Mouse (Mus musculus) thymus, postnatal 14 days (tissue): ENCODE measurements around the gene Foxred1.

Experiments used
- DNase-seq: peaks from one replicate; pipeline ENCODE4 v3.0.0; 2021

Gene Foxred1

DNA sequence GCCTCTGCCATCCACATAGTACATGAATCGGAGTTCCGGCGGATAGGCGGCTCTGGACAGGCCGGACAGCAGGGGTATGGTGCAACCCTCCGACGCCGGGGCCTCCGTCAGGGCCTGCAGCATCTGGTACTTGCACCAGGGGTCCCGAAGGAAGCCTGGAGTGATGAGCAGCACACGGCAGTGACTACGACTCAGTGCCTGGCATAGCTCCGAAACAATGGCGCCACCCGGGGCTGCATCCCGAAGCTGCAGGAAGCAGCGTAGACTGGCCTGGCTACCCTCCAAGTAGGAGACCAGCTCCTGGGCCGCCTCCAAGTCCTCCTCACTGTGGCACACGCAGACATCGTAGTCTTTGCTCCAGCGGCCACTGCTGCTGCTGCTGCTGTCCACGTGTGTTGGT lies 22.2 kb downstream of the Foxred1 start:
- no peak for DNase-seq

DNA sequence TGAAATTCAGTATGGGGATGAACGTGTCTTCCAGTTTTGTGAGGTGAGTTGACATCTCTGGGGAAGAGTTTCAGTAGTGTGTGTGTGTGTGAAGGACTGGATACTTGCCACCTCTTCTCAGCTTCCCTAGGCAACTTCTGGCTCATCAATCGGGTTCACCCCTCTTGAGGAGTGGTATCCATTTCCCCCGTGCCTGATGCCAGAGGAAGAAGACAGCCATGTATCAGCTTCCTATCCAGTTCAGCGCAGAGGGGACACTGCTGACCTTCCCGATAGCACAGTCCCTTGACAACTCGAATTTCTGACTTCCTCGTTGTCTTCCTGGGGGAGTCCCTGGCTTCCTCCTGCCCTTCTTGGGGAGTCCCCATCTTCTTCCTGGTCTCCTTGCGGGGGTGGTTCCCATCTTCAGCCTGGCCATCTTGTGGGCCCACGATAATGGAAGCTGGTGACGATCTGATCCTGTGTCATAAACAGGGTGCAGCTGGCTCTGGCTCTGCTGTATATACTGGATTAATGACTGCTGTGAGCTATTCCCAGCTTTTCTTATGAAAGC lies 23.4 kb downstream of the Foxred1 start:
- no peak for DNase-seq

DNA sequence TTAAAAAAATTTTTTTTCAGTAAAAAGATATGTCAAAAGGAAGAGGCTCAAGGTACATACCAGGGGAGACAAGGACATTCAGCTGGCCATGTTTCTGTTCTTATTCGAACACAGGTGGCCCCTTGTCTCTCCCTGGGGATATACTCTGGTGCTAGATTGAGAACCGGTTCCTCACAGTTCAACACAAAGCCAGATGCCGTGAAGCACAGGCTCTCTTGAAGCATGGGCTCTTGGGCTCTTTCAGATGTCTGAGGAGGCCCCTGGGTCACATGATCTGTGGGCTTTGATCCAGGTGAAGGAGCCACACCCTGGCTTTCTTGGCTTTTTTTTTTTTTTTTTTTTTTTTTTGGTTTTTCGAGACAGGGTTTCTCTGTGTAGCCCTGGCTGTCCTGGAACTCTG lies 24.4 kb downstream of the Foxred1 start:
- DNase-seq: no peak

DNA sequence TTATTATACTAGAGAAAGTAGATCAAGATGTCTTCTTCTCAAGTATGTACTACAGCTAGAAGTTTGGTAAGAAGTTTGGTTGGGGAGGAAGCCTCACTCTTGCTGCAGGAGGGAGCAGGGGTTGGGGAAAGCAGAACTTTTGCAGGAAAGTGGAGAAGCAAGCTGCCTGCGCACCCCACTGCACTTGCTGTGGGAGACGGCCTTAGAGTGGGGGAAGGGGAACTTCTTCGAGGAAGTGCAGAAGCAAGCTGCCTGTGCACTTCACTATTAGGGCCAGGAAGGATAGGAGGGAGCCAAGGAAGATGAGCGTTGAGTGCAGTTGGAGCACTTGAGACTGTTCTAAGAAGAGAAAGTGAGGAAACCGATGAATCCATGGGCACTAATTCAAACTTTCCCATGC lies 27.5 kb downstream of the Foxred1 start:
- DNase-seq: no peak

DNA sequence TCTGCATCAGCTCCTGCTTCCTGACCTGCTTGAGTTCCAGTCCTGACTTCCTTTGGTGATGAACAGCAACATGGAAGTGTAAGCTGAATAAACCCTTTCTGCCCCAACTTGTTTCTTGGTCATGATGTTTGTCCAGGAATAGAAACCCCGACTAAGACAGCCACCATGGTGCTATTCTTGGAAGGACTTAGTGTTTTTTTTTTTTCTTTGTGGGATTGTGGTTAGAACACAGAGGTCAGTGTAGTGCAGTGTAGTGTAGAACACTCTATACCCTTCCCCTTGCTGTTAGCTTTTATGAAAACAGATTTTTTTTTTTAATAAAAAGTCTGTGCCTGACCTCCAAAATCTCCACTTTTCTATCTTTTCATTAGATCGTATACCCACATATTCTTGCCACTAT lies 28.0 kb downstream of the Foxred1 start:
- DNase-seq: no peak

DNA sequence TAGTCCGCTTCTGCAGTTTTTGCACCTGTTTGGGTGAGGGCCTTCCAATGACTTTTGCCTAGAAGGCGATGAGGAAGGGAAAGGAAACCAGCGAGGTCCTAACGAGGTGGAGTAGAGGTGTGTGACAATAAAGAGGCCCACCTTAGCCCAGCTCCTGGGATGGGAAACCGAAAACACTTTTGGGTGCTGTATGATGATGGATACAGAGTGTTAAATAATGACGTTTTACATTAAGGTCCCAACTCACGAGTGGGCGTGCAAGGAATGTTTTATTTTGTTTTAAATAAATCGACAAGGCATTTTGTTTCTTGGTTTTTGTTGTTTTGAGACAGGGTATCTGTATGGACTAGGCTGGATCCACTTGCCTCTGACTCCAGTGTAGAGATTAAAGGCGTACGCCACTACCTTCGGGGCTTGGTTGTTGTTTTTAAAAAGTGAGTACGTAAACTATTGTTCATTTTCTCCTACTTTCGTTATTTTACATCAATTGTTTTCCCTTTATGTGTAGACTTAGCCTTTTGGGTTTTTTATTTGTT lies 34.7 kb downstream of the Foxred1 start:
- DNase-seq: no peak

DNA sequence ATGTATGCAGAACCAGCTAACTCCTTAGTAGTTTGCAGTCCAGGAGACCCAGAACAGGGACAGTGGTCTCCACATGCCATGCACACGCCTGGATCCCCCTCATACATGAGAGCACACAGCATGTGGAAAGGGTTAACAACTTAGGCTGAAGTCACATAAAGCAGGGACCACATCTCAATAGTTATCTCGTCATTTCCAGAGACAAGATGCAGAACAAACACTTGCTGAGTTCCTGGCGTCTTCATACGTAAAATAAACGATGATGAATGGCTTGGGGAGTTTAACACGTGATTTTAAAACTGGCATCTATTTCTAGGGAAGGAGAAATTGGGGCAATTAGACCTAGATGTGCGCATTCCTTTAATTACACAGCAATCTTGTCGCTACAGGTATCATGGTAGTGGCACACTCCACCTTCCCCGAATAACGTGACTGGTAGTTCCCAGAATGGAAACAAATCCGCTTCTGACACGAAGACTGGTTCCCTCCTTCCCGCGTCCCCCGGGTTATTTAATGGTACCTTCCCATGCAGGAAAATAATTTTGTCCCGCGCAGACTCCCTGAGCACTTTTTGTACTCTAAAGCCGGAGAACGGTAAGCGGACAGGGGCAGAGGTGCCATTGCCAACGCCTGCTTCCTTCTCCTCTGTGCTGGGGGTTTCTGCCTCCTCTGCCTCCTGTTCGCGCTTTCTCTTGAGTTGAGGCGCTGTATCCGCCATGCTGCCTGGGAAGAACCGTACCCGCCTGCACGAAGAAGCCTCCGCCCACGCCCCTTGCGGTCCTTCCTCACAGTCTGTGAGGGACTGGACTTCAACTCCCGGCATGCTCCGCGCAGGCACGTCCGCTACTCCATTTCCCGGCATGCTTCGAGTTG lies 35.4 kb downstream of the Foxred1 start, which contains the start of gene Dcps:
Gene Dcps (minus strand): TSS at position 811 of the 873 bp plus-strand sequence.
- DNase-seq: peak; percentile 98

DNA sequence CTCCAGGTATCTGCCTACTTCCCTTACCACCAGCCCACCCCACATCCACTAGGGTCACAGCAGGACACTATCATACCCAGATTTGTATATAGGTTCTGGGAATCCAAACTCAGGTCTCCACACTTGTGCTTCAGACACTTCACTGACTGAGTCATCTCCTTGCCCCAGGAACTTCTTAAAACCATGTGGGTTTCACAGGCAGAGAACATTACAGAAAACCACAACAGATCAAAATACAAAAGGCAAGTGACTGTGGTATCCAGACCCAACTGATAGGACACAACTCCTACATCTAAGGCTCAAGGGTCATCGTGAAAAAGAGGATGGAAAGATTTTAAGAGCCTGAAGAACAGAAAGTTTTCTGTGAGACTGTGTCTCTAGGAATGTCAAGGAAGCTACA lies 37.5 kb downstream of the Foxred1 start:
- DNase-seq: no peak

DNA sequence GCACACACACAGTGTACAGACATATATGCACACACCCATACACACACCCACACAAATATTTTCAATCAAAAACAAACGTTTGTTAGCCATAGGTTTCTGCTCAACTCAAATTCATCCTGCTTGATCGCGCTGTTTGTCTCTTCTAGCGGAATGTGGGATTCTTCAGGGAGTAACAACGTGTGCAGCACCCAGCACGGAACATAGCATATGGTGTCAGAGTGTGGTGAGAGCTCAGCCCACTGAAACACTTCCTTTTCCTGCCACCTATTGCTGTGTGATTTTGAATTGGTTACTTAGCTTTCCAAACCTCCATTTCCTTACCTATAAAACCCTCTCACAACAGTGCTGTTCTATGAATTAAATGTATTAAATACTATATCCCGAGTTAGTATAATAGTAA lies 40.8 kb downstream of the Foxred1 start:
- DNase-seq: no peak

DNA sequence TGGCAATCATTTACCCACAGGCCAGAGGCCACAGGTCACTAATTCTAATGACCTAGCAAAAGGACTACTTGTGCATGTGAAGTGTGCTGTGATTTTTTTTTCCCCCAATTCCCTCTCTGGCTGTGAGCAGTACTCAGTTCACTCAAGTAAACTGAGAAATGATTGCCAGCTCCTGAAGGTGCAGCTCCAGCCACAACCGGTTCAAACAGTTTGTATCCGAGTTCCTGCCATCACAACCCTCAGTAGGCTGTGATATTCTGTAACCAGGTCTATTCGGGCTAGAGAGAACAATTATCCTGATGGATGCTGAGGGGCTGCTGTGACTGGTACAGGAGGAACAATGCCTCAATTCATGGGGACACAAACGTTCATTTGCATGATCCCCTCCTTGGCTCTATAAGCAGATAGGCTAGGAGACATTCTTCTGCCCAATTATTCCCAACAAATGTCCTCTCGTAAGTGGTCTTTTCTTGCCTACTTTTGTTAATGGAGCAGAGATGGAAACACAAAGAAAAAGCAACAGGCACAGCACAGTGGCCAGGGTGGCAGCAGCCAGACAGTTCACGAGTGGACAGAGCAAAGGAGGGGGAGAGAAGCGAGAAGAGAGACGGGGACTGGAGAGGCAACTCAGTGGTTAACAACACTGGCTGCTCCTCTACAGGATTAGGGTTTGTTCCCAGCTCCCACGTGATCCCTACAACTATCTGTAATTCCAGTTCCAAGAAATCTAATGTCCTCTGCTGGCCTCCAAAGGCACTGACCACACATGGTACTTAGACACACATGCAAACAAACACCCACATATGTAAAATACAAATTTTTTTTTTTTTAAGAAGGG lies 43.8 kb downstream of the Foxred1 start:
- DNase-seq: no peak

DNA sequence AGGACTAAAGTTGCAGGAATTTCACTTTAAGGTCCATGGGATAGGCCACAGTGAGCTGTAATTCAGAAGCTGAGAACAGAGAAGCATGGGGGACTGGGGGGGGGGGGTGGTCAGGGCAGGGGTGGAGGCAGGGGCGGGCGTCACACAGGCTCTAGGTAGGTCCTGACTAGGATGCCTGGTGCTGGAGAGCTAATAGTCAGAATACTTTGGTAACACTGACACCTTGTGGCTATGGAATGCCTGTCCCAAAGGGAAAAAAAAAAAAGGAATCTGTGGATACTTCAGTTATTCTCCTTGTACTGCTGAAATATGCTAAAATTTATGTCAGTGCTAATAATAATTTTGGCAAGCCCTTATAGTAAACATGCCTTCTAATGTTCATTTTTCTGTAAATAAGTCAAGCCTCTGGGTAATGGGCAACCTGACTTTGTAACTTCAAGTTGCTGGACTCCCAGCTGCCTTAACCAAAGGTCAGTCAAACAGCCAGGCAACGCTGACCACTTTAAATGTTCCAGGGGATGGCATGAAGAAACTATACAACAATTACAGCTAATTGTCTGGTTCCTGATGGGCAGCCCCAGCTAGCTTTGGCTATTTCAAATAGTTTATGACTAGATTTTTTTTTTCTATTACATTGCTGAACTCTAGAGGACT lies 44.6 kb downstream of the Foxred1 start:
- no peak for DNase-seq

DNA sequence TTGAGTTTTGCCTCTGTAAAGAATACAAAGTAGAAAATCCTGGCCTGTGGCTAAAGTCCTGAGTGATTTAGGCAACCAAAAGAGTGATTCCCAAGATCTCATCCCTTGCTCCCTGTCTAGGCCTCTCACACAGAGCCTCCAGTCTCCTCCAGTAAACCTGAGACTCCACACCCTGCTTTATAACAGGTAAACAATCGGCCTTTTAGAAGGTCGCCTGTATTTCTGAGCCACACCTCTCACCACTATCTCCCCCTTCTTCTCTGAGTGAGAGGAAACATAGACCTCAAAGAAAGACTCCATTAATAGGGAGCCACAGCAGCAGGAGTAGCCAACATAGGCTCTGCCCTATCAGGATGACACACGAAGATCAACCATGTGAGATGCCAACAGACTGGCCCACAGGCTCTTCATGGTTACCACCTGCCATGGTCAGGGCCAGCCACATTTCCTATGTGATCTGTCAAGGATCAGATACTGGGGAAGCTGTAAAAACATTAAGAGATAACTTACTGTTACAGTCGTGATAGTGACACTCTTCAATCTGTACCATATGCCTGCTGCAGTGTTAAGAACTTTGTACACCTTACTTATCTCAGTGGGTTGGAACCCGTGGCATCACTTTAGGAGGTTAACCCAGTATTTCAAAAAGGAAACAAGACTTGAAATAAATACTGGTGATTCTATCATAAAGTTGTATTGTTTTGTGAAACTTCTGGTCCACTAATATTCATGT lies 46.5 kb downstream of the Foxred1 start:
- DNase-seq: no peak

DNA sequence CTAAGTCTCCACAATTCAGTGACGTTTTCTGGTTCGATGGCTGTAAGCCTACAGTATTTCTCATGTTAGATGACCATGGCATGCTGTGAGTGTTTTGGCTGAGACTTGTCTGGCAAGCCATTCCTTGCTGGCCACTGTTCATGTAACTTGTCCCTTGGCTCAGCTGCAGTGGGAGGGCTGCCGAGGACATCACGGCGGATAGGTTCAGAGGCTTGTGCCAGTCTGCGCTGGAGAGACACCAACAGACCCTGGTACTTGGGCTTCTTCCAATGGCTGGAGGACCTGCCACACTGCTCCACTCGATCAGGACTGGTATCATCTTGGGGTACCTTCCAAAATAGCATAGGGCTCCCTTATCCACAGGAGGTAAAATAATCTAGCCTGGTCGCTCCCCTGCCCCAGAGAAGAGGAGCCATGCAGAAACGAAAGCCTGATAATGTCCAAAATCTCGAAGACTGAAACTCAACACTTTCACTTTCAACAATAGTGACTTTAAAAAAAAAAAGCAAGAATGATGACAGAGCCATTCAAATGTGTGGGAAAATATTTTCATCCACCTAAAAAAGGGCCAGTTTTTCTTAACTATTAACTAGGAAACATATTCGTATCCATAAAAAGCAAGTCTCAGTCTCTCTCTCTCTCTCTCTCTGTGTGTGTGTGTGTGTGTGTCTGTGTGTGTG lies 47.7 kb downstream of the Foxred1 start:
- DNase-seq: no peak

DNA sequence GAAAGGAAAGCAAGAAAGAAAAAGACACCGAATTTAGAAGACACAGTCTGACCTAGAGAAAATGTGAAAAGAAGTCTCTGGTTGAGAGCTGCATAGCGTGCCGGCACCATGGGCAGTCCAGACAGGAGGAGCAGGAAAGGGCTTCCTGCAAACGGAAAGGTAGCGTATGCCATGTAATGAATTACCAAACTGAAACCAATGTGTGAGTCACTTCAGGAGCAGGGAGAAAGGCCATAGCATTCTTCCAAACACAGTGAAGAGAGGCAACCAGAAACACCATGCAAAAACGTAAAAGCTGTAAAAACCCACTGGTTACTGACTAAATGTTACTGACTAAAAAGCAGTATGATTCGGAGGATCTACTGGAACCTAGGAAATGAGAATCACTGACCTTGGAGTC lies 49.1 kb downstream of the Foxred1 start:
- no peak for DNase-seq

DNA sequence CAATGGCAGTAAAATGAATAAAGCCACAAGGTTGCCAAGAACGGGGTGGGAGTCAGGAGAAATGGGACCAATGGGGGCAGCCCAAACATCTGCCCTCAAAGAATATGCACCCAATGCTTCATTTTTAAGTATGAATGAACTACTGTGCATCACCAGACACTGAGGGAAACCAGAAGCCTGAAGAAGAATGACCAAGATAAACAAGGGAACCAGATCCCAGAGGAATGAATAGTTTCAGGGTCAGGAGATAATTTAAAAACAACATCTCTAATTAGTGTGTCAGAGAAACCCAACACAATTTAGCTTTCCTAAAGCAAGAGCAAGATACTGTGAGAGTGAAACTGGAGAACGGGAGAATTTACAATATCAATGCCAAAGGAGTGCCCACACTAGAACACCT lies 50.2 kb downstream of the Foxred1 start:
- DNase-seq: no peak

DNA sequence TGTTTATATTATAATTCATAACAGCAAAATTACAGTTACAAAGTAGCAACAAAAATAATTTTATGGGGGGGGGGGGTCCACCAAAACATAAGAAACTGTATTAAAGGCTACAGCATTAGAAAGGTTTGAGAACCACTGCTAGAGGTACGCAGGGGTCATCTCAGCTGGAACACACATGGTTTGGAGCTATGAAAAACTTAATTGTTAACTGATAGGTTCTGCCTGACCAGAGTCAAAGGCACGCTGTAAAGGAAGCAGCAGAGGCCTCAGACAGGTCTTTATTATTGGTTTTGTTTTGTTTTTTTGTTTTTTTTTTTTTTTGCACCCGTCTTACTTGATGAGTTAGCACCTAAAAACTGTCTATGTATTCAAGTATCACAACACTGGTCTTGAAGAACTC lies 52.4 kb downstream of the Foxred1 start:
- DNase-seq: no peak

DNA sequence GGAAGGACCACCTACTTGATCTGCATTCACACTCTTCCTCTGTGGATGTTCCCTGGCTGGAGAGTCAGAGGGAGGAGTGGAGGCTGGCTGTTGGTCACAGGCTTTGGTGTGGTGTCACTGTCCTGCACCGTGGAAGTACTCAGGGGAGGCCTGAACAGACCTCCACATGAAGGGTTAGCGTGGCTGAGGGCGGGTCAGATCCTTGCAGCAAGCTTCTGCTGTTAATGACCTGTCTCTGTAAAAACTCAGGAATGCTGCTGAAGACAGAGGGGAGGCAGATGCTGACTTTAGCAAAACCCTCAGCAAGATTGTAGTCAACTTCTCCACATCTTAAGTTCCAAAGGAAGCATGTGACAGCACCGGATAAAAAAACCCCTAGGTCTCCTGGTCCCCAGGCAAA lies 54.0 kb downstream of the Foxred1 start:
- DNase-seq: no peak

DNA sequence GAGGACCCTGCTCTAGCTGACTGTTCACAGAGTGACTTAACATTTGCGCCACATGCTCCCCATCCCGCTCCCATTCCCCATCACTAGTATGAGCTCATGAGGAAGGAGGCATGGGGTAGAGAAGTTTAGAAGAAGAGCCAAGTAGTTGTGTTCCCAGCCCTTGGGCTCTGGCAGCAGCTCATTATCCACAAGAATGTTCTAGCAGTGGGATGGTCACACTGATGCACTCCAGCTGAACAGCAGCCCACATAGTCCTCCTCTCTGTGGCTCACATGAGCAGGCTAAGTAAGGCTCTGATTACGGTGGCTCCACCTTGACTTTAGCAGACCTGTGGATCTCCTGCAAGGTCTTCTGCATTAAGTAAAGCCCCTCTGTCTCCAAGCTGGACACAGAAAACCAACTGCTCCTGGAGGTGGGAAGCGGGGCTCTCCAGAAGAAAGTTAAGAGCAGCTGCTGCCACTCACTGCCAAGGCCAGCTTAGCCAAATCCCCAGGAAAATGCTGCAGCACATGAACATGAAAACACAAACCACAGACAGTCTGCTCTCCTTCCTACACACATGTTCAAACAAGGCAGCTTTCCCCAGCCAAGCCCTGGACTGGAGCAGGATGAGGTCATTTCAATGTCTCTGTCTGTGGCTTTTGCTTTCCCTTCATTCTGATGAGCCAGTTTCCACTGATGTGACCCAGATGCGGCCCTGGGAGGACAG lies 54.7 kb downstream of the Foxred1 start:
- no peak for DNase-seq
